Mouse (Mus musculus) retina, embryonic 14.5 days (tissue): ENCODE measurements around the gene Dirc2.

Experiments
- DNase-seq: peaks from one replicate; pipeline ENCODE4 v3.0.0-alpha.2; 2015; ENCODE audit warnings: low spot score

Gene Dirc2

GRCm38 (mm10) chr16:35772598-35772997, 3.4 kb upstream of the Dirc2 start:
- no peak for DNase-seq

GRCm38 (mm10) chr16:35771606-35772005, 2.5 kb upstream of the Dirc2 start:
- no peak for DNase-seq

- DNase-seq, result no peak
These were observed 2.0 kb upstream of the Dirc2 start for GRCm38 (mm10) chr16:35771141-35771540.

- DNase-seq, result peak; percentile 91
These were observed 912 bp upstream of the Dirc2 start, which contains the start of gene Hspbap1 for GRCm38 (mm10) chr16:35769878-35770657. TSS of gene Hspbap1 (plus strand) at chr16:35770375.

GRCm38 (mm10) chr16:35768469-35768784, 729 bp downstream of the Dirc2 start:
- no peak for DNase-seq

DNA sequence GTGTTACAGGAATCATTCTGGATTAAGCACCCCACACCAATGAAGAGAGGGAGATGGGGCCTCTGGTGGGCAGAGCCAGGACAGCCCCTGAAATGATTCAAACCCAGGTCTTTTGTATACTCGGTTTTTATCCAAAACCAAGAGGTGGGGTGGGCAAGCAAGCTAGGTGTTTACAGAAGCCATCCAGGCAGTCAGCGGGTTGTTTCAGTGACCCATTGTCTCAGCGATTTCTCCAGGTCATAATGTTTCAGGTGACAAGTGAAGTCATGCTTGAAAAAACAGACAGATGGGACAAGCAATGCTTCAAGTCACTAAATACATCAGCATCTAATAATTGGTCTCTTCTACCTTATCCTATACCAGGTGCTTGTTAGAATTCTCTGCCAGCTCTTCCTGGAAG, 2.8 kb downstream of the Dirc2 start:
- DNase-seq, result no peak

GRCm38 (mm10) chr16:35765449-35765848, 3.7 kb downstream of the Dirc2 start:
- no peak for DNase-seq

GRCm38 (mm10) chr16:35764941-35765340, 4.2 kb downstream of the Dirc2 start:
- DNase-seq, result no peak

DNA sequence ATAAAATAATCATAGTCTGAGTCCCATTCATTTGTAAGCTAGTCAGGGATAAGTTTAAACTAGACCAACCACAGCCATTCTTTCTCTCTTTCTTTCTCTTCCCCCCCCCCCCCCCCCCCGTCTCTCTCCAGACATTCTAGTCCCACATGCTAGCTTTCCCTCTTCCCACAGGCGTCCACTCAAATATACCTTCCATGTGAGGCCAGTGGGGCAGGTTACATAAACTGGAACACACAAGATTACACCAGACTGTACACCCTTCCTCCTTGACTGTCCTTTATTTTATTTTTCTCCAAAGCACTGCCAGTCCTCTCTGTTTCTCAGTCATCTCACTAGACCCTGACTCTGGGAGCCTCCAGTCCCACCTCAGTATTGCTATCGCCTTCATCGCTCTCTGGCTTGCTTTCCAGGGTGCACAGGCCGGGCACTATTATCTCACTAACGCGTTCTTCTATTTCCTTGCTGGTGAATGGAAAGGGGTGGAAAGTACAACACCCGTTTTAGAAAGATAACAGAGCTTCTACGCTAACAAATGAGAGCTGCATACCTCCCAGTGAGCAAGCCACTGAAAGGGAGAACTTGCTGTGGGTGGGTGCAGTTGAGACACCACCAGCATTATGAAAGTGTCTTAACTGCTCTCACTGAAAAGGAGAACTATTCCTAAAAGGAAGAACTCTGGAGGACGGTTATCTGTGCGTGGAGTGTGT, 5.4 kb downstream of the Dirc2 start:
- no peak for DNase-seq

DNA sequence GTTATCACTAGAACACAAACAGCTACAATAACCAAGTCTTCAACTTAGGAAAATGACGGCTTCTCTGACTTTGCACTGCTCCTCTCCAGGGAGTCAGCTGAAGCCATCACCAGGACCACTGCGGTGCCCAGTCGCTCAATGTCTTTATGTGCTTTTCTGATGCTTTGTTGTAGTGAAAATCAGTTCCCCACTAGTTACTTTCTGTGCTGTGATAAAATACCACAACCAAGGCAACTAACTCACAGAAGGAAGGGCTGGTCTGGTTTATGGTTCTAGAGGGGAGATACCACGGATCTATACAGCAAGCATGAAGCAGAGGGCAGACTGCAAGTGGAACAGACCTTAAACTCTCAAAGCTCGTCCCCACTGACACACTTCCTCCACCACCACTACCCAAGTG, 9.8 kb downstream of the Dirc2 start:
- DNase-seq, result no peak

- DNase-seq, result no peak
These were observed 12.5 kb downstream of the Dirc2 start for GRCm38 (mm10) chr16:35756697-35757096.

DNA sequence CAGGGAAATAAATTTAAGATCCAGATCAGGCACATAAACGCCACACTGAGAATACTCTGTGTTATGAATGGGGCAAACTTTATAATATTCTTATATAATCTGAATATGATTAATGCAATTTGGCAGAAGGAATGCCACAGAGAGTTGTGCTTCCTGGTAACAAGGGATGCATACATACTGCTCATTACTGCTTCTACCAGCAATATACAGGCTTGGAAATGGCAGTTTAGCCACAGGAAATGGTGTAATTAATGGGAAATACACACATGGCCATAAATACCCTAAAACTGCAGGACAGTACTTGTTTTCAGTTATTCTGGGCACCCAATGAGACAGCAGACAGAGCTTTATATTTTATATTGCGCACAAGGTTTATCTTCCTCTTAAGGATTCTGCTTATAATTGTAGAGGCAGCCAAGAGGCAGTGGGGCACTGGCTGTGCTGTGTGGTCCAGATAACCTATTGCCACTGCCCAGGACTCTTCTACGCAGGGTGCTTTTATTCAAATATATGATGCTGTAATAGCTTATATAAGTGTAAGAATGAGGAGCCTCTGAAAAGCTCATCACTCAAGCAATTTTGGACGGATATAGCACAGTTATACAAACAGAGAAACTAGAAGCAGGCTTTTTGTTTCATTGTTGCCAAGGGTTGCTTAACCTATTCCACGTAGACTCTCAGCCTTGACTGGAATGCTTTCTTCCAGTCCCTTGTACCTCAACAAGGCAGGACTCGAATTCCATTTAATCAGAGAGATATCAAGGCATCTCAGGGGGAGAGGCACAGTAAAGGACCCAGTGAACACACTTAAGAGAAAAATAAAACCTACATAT, 13.4 kb downstream of the Dirc2 start:
- no peak for DNase-seq

- DNase-seq, result no peak
These were observed 15.2 kb downstream of the Dirc2 start for GRCm38 (mm10) chr16:35753926-35754325.

DNA sequence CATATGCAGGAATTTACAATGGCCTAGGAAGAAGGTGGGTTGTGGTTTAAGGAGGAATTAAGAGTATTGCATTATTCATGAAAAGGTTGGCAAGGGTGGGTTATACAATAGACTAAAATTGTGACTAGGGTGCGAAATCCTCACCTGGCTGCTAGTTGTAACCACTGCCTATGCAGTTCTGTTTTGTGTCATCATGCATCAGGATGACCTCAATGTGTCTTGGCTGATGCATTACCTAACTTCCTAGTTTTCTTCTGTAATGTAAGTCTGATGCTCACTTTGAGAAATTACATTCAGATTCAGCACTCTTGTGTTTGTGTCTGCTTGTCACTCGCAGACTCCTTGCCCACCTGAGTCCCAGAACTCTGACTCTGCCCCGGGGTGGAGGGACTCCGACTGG, 17.3 kb downstream of the Dirc2 start:
- no peak for DNase-seq

- no peak for DNase-seq
These were observed 19.8 kb downstream of the Dirc2 start for GRCm38 (mm10) chr16:35749385-35749784.

- no peak for DNase-seq
These were observed 20.9 kb downstream of the Dirc2 start for GRCm38 (mm10) chr16:35748237-35748603.

DNA sequence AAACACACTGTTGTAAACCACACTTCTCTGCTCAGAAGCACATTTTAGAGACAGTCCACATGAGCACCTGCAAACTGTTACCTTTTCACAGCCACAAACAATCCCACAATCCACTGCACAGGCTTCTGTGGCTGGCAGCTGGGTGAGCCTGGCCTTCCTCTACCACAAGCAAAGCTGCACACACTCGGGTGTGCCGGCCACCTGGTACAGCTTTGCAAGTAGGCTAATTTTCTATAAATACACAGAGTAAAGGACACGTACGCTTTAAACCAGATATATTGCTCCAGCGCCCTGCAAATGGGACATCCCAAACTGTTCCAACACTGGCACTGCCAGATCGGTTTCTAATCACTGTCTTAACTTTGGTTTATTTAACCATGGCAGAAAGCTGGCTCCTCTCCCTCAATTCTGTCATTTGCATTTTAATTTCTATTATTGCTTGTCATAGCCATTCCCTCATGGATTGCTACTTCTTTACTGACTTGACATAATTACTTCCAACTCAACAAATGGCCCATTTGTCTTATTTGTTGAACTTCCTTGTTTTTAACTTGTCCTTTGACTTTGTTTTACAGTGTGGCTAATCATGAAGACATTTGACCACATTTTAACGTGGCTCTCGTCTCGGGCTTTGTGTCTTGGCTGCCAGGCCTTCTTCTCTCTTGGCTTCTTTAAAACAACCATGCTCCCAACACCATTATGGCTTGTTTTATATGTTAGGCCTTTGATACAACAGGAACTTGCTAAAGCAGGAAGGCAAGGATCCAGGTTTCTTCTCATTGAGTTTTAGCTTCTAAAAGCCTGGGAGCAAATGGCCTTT, 21.5 kb downstream of the Dirc2 start:
- DNase-seq, result no peak

DNA sequence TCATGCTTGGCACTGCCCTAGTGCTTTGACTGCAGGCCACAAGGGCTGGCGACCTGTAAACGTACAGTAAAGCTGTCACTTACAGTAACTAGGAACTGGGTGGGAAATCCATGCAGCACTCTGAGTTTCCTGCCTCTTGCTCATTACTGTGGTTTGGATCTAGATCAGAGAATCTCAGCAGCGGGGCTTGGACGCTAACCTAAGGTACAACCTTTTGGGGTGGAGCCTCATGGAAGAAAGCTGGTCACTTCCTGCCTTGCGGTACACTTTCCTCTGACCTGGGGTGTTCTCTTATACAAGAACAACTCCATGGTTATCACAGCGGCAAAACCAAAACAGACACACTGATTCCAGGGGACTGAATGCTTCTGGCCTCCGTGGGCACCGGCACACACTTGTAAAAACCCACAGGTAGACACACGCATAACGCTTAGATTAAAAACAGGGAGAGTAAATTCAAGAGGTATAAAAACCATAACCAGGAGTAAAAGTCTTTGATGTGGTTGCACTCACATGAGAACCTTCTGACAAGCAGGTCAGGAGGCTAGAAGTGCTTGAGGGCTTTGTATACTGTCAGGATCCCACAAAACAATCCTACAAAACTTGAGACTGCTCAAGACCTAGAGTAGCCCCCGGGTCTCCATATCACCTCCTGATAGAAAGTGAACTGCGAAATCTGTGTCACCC, 26.8 kb downstream of the Dirc2 start:
- no peak for DNase-seq

GRCm38 (mm10) chr16:35741621-35742020, 27.5 kb downstream of the Dirc2 start:
- DNase-seq, result no peak

GRCm38 (mm10) chr16:35740943-35741342, 28.2 kb downstream of the Dirc2 start:
- DNase-seq, result no peak

GRCm38 (mm10) chr16:35740357-35740756, 28.8 kb downstream of the Dirc2 start:
- no peak for DNase-seq
